Mouse (Mus musculus): ENCODE data around the gene Loxl1.
"Not testable (repeated sequence)": the region's sequence is repeated elsewhere in the genome, so short reads cannot be mapped to it uniquely, and the experiment has no call there.

Gene Loxl1

GRCm38 (mm10) chr9:58275797-58276196 lies 37.2 kb downstream of the Loxl1 start:
- DNase-seq: peak in 1 of 2 experiments; percentile 18

- DNase-seq: peak in 1 of 2 experiments; percentile 26
Measured at GRCm38 (mm10) chr9:58275115-58275774, 37.7 kb downstream of the Loxl1 start.

GRCm38 (mm10) chr9:58274626-58275025 lies 38.4 kb downstream of the Loxl1 start:
- DNase-seq: no peak

- no peak for DNase-seq
Measured at GRCm38 (mm10) chr9:58274101-58274604, 38.8 kb downstream of the Loxl1 start.

GRCm38 (mm10) chr9:58272855-58273254 lies 40.1 kb downstream of the Loxl1 start:
- no peak for DNase-seq

- DNase-seq: peak in 1 of 2 experiments; percentile 45
Measured at GRCm38 (mm10) chr9:58272068-58272541, 40.9 kb downstream of the Loxl1 start.

GRCm38 (mm10) chr9:58271551-58271950 lies 41.4 kb downstream of the Loxl1 start:
- DNase-seq: not testable (repeated sequence)

GRCm38 (mm10) chr9:58271109-58271508 lies 41.9 kb downstream of the Loxl1 start:
- DNase-seq: peak in 1 of 2 experiments; percentile 67

- no peak for DNase-seq
Measured at GRCm38 (mm10) chr9:58270081-58270480, 42.9 kb downstream of the Loxl1 start.

GRCm38 (mm10) chr9:58268384-58269313 lies 44.3 kb downstream of the Loxl1 start:
- DNase-seq: peak; percentile 46 to 72

GRCm38 (mm10) chr9:58267046-58267445 lies 45.9 kb downstream of the Loxl1 start:
- DNase-seq: no peak

GRCm38 (mm10) chr9:58266571-58267011 lies 46.4 kb downstream of the Loxl1 start:
- DNase-seq: no peak

- DNase-seq: no peak
Measured at GRCm38 (mm10) chr9:58265368-58265767, 47.6 kb downstream of the Loxl1 start.

GRCm38 (mm10) chr9:58262507-58262906 lies 50.5 kb downstream of the Loxl1 start:
- DNase-seq: no peak

GRCm38 (mm10) chr9:58255704-58256685 lies 57.0 kb downstream of the Loxl1 start:
- DNase-seq: no peak

- no peak for DNase-seq
Measured at GRCm38 (mm10) chr9:58255105-58255504, 57.9 kb downstream of the Loxl1 start.

- DNase-seq: not testable (repeated sequence)
Measured at GRCm38 (mm10) chr9:58253805-58254122, 59.2 kb downstream of the Loxl1 start.

- DNase-seq: peak; percentile 90 to 95
Measured at GRCm38 (mm10) chr9:58253033-58253804, 59.8 kb downstream of the Loxl1 start, which contains the start of gene Stoml1. Gene Stoml1, plus strand, starts transcription at chr9:58253164.

- not testable (repeated sequence) for DNase-seq
Measured at GRCm38 (mm10) chr9:58250730-58251129, 62.3 kb downstream of the Loxl1 start.

GRCm38 (mm10) chr9:58250322-58250721 lies 62.7 kb downstream of the Loxl1 start:
- no peak for DNase-seq

- peak; percentile 59 to 70 for DNase-seq
Measured at GRCm38 (mm10) chr9:58249592-58250192, 63.3 kb downstream of the Loxl1 start, which contains the start of gene Pml. Gene Pml, minus strand, starts transcription at chr9:58249786.

All from spleen, adult 18-20 months (tissue).